ENCODE assay signal across 10 mouse cellular contexts in the genomic region with DNA sequence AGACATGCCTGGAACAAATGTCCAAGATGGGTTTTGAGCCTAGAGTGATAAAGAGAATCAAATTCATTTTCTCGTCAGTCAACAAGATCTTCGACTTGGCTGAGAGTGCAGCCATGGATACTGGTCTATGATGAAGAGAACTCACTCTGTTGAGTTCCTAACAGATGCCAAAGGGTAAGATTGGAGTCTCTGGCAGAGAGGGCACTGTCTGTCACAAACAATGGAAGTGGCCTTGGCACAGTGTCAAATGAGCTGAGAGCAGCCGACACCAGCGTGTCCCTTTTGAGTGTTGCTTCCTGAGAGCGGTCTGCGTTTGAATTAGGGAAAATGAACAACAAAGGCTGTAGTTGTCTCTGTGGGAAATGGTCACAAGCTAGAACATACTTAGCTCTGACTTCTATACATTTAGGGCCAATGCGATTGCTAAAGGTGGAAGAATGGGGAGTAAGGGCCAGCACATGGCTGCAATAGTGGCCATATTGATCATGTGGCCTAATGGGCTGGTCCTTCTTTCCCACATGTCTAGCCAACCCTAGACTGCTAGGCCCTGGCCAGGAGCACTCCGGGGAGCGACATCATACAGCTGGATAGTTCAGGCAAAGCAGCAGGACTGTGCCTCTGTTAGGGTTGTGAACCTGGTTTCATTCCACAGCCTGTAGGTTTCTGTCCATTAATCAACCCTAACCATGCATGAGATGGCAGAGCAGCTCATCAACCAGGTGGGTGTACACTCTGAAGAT. TPM values are rescaled to one million over a fixed set of nuclear protein-coding genes. Genes with fewer than 3 reads are reported as not detected.
A peak's percentile ranks its signal among the peaks of the same experiment; 100 is the strongest.
DNase-seq lines count a peak whose midpoint lies in the region; ATAC-seq lines count a peak whose summit lies in the region.
"Had no signal": no experiment of that assay in that cellular context is flagged by ENCODE, and none has a peak within 500 bp of the region (broad histone marks: within the 10 kb centered on the region; RNA-seq: fewer than 3 reads in every experiment).

No protein-coding gene starts in this region.

- peak overlapping the region; percentile 84 for H3K27ac ChIP-seq in forebrain, embryonic 15.5 days (replicated peaks)
- no peak overlapping the region for H3K27ac ChIP-seq in forebrain, embryonic 11.5 days (ENCODE audit: low read depth, low read length)
- no peak overlapping the region for H3K27ac ChIP-seq in kidney, embryonic 15.5 days
- H3K27ac ChIP-seq: liver, embryonic 15.5 days had no signal

- peaks cover 18% of the 10 kb centered on the region for H3K4me1 ChIP-seq in forebrain, embryonic 15.5 days
- H3K4me1 ChIP-seq in forebrain, embryonic 11.5 days (replicated peaks; ENCODE audit: control insufficient read depth, insufficient read depth, low read length), result no peaks in the 10 kb centered on the region
- H3K4me1 ChIP-seq in kidney, embryonic 15.5 days, result no peaks in the 10 kb centered on the region

- ATAC-seq in forebrain, embryonic 15.5 days (replicated peaks), result no peak
- no peak for ATAC-seq in forebrain, embryonic 11.5 days (replicated peaks; ENCODE audit: low FRiP score)
- no peak for ATAC-seq in kidney, embryonic 15.5 days (replicated peaks; ENCODE audit: low FRiP score)

- H3K9me3 ChIP-seq in forebrain, embryonic 15.5 days, result no peaks in the 10 kb centered on the region
- H3K9me3 ChIP-seq in forebrain, embryonic 11.5 days (ENCODE audit: control insufficient read depth, low read length), result no peaks in the 10 kb centered on the region
- H3K9me3 ChIP-seq in kidney, embryonic 15.5 days (replicated peaks), result no peaks in the 10 kb centered on the region
- H3K9me3 ChIP-seq: liver, embryonic 15.5 days had no signal

- WGBS in forebrain, embryonic 15.5 days, result 56% methylated on average over 9 of the region's 9 CpGs
- WGBS in forebrain, embryonic 11.5 days, result 86% methylated on average over 9 of the region's 9 CpGs
- WGBS in kidney, embryonic 15.5 days, result 85% methylated on average over 9 of the region's 9 CpGs

- H3K4me2 ChIP-seq in forebrain, embryonic 15.5 days (replicated peaks), result no peak overlapping the region
- H3K4me2 ChIP-seq in forebrain, embryonic 11.5 days (ENCODE audit: low read depth, low read length, severe bottlenecking), result no peak overlapping the region
- H3K4me2 ChIP-seq in kidney, embryonic 15.5 days, result no peak overlapping the region
- H3K4me2 ChIP-seq: liver, embryonic 15.5 days had no signal

- H3K4me3 ChIP-seq in forebrain, embryonic 15.5 days, result no peak overlapping the region
- H3K4me3 ChIP-seq in forebrain, embryonic 11.5 days (ENCODE audit: low read depth, low read length), result no peak overlapping the region
- no peak overlapping the region for H3K4me3 ChIP-seq in kidney, embryonic 15.5 days (replicated peaks)
- H3K4me3 ChIP-seq: liver, embryonic 15.5 days had no signal

- H3K27me3 ChIP-seq in forebrain, embryonic 15.5 days, result no peaks in the 10 kb centered on the region
- no peaks in the 10 kb centered on the region for H3K27me3 ChIP-seq in forebrain, embryonic 11.5 days (ENCODE audit: control insufficient read depth, insufficient read depth, low read length)
- H3K27me3 ChIP-seq in kidney, embryonic 15.5 days, result no peaks in the 10 kb centered on the region
- H3K27me3 ChIP-seq: liver, embryonic 15.5 days had no signal

- H3K36me3 ChIP-seq in forebrain, embryonic 15.5 days, result no peaks in the 10 kb centered on the region
- no peaks in the 10 kb centered on the region for H3K36me3 ChIP-seq in forebrain, embryonic 11.5 days (ENCODE audit: control insufficient read depth, insufficient read depth, low read length)
- H3K36me3 ChIP-seq in kidney, embryonic 15.5 days, result no peaks in the 10 kb centered on the region
- H3K36me3 ChIP-seq: liver, embryonic 15.5 days had no signal

- H3K9ac ChIP-seq in forebrain, embryonic 15.5 days (replicated peaks), result no peak overlapping the region
- no peak overlapping the region for H3K9ac ChIP-seq in forebrain, embryonic 11.5 days (ENCODE audit: low read length)
- no peak overlapping the region for H3K9ac ChIP-seq in kidney, embryonic 15.5 days
- H3K9ac ChIP-seq: liver, embryonic 15.5 days had no signal

- no peak for DNase-seq in forebrain, embryonic 11.5 days (ENCODE audit: low spot score)
- DNase-seq in kidney, postnatal 14 days, result peak; percentile 27
- DNase-seq in right cerebral cortex, postnatal 14 days, result peak; percentile 13
- DNase-seq in right cerebral cortex, adult 2 months (ENCODE audit: low spot score in 2 of 2), result no peak
- no peak for DNase-seq in frontal cortex, postnatal 10 days (ENCODE audit: low spot score in 2 of 2)
- no peak for DNase-seq in cerebellum, adult 11 months
- DNase-seq: cerebellum, postnatal 36 days had no signal

RNA-seq across cellular contexts. Expression of a gene that starts 39.3 kb away (rescaled TPM):
- 121 and 129 TPM in 2 replicates for polyA plus RNA-seq in forebrain, embryonic 15.5 days (2015; fragmentation: Nextera tagmentation; extraction: Ambion mirVana)
- 18.5 and 20.0 TPM in 2 replicates for polyA plus RNA-seq in forebrain, embryonic 11.5 days (2014; fragmentation: Nextera tagmentation; extraction: Ambion mirVana)
- 6.0 and 6.9 TPM in 2 replicates for polyA plus RNA-seq in kidney, embryonic 15.5 days (2015; fragmentation: Nextera tagmentation; extraction: Ambion mirVana)

Comparison
In these comparisons a context has a peak if more than half of its experiments do, and no peak if none do; other contexts are left out.
1. DNase-seq: peak in kidney, postnatal 14 days (single experiment) and right cerebral cortex, postnatal 14 days (single experiment); none in forebrain, embryonic 11.5 days (single experiment), right cerebral cortex, adult 2 months (0 of 2), frontal cortex, postnatal 10 days (0 of 2) and cerebellum, adult 11 months (single experiment).